Mouse (Mus musculus): ENCODE results near the gene Mef2c. TPM values are rescaled to one million over a fixed set of nuclear protein-coding genes. Genes with fewer than 3 reads are reported as not detected.
A peak's percentile ranks its signal among the peaks of the same experiment; 100 is the strongest.

Mef2c gene
- polyA plus RNA-seq, 1 experiment from 2014 or later: 18.0 TPM

DNA sequence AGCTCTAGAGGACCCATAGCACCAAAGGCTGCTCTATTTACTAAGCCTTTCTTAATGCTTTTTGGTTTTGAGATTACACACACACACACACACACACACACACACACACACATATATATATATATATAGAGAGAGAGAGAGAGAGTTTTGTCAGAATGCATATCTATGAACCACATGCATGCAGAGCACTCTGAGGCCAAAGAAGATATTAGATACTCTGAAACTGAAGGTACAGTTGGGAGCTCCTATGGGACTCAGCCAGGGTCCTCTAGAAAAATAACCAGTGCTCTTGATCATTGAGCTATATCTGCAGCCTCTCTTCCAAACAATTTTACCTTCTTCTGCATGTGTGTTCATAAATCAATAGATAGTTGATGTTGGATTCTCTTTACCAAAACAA lies 47.4 kb downstream of the Mef2c start:
- ATAC-seq (replicated peaks; ENCODE audit: low FRiP score) (no peak), DNase-seq (ENCODE audit: low spot score) (no peak)
- no peaks in the 10 kb centered on the region for H3K27me3 ChIP-seq (ENCODE audit: control insufficient read depth, insufficient read depth, low read length)
- no peak overlapping the region for H3K4me3 ChIP-seq (ENCODE audit: low read depth, low read length)
- no peak overlapping the region for H3K4me2 ChIP-seq (ENCODE audit: low read depth, low read length, severe bottlenecking)
- H3K9ac ChIP-seq (ENCODE audit: low read length): no peak overlapping the region
- H3K4me1 ChIP-seq (replicated peaks; ENCODE audit: control insufficient read depth, insufficient read depth, low read length): no peaks in the 10 kb centered on the region
- H3K27ac ChIP-seq (ENCODE audit: low read depth, low read length): no peak overlapping the region
- H3K36me3 ChIP-seq (ENCODE audit: control insufficient read depth, insufficient read depth, low read length): no peaks in the 10 kb centered on the region
- H3K9me3 ChIP-seq (ENCODE audit: control insufficient read depth, low read length): no peaks in the 10 kb centered on the region

DNA sequence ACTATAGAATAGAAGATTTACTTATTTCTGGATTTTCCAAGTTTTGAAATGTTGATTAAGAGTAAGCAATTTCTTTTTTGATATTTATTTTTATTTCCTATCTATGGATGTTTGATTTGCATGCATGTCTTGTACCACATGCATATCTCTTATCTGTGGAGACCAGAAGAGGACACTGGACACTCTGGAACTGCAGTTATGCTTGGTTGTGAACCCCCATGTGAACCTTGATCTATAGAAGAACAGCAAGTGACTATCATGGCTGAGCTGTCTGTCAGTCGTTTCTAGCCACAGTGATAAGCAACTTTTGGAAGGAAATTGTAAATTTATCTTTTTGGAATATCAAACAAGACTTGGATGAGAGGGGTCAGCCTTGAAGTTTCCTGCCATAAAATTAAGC lies 48.2 kb downstream of the Mef2c start:
- no peaks in the 10 kb centered on the region for H3K36me3 ChIP-seq (ENCODE audit: control insufficient read depth, insufficient read depth, low read length)
- no peaks in the 10 kb centered on the region for H3K9me3 ChIP-seq (ENCODE audit: control insufficient read depth, low read length)
- H3K4me1 ChIP-seq (replicated peaks; ENCODE audit: control insufficient read depth, insufficient read depth, low read length): no peaks in the 10 kb centered on the region
- DNase-seq (ENCODE audit: low spot score) (no peak), ATAC-seq (replicated peaks; ENCODE audit: low FRiP score) (no peak)
- H3K4me2 ChIP-seq (ENCODE audit: low read depth, low read length, severe bottlenecking): no peak overlapping the region
- 72% methylated on average over 1 of the region's 1 CpGs for WGBS
- no peak overlapping the region for H3K27ac ChIP-seq (ENCODE audit: low read depth, low read length)
- H3K4me3 ChIP-seq (ENCODE audit: low read depth, low read length): no peak overlapping the region
- H3K27me3 ChIP-seq (ENCODE audit: control insufficient read depth, insufficient read depth, low read length): no peaks in the 10 kb centered on the region
- H3K9ac ChIP-seq (ENCODE audit: low read length): no peak overlapping the region

DNA sequence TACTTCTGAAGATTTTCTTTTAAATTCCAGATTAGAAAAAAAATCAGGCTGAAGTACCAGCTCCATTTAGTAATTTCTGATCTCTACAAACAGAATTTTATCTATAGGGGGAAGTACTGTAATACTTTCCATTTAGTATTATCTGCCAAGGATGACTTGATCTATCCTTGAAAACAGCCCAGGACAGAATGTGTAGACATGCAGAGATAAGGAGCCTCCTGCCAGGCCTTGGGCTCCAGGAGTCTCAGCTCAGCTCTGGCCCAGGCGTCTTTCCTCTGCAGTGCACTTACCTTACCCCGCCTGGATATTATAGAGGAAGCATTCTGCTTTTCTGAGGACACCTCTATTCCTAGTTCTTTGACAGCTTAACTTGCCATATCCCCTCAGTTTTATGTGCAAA lies 59.4 kb downstream of the Mef2c start:
- WGBS: 82% methylated on average over 2 of the region's 2 CpGs
- Histone ChIP-seq H3K9ac (ENCODE audit: low read length) (no peak overlapping the region), H3K4me2 (ENCODE audit: low read depth, low read length, severe bottlenecking) (no peak overlapping the region), H3K36me3 (ENCODE audit: control insufficient read depth, insufficient read depth, low read length) (no peaks in the 10 kb centered on the region), H3K4me3 (ENCODE audit: low read depth, low read length) (no peak overlapping the region), H3K4me1 (replicated peaks; ENCODE audit: control insufficient read depth, insufficient read depth, low read length) (no peaks in the 10 kb centered on the region), H3K9me3 (ENCODE audit: control insufficient read depth, low read length) (no peaks in the 10 kb centered on the region), H3K27ac (ENCODE audit: low read depth, low read length) (no peak overlapping the region), H3K27me3 (ENCODE audit: control insufficient read depth, insufficient read depth, low read length) (no peaks in the 10 kb centered on the region)
- DNase-seq (ENCODE audit: low spot score): no peak
- ATAC-seq (replicated peaks; ENCODE audit: low FRiP score): no peak

DNA sequence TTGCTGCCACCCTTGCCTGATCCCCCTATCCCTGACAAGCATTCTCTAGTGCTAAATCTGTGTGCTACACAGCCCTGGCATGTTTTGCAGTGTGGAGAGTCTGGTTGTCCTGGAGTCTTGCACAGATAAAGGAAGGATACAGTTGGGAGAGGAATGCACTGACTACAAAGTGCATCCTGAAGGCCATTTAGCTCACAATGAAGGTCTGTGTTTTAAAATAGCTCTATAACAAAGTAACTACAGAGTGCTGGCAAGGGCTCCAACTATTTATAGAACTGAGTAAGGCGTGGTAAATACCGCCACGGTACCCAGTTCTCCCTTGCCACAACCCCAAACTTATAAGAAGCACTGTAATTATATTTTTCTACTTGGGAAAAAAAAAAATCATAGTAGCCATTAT lies 61.9 kb downstream of the Mef2c start:
- H3K9me3 ChIP-seq (ENCODE audit: control insufficient read depth, low read length): no peaks in the 10 kb centered on the region
- no peak overlapping the region for H3K4me2 ChIP-seq (ENCODE audit: low read depth, low read length, severe bottlenecking)
- DNase-seq (ENCODE audit: low spot score): no peak
- WGBS: 79% methylated on average over 3 of the region's 3 CpGs
- H3K36me3 ChIP-seq (ENCODE audit: control insufficient read depth, insufficient read depth, low read length): no peaks in the 10 kb centered on the region
- no peak overlapping the region for H3K4me3 ChIP-seq (ENCODE audit: low read depth, low read length)
- H3K9ac ChIP-seq (ENCODE audit: low read length): no peak overlapping the region
- no peaks in the 10 kb centered on the region for H3K4me1 ChIP-seq (replicated peaks; ENCODE audit: control insufficient read depth, insufficient read depth, low read length)
- no peak overlapping the region for H3K27ac ChIP-seq (ENCODE audit: low read depth, low read length)
- ATAC-seq (replicated peaks; ENCODE audit: low FRiP score): no peak
- H3K27me3 ChIP-seq (ENCODE audit: control insufficient read depth, insufficient read depth, low read length): peaks cover 2% of the 10 kb centered on the region; the same call in 1 of the 2 replicates

DNA sequence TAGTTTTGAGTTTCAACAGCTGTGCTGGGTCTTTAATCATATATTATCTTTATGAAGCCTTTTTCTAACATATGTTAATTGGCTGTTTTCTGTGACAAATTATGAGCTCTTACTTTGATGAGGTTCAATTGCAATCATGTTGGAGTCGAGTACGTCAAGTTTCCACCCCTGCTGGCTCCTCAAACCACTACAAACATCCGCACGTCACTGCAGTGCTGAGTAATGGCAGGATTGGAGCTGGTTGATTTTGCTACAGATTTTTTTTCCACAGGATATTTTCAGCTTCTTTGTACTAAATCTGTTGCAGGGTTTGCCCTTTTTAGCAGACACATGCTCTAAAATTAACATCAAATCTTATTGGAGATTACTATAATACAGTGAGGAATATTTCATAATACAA lies 62.3 kb downstream of the Mef2c start:
- 74% methylated on average over 4 of the region's 4 CpGs for whole genome bisulfite sequencing
- no peak overlapping the region for H3K9ac ChIP-seq (ENCODE audit: low read length)
- H3K9me3 ChIP-seq (ENCODE audit: control insufficient read depth, low read length): no peaks in the 10 kb centered on the region
- H3K4me1 ChIP-seq (replicated peaks; ENCODE audit: control insufficient read depth, insufficient read depth, low read length): no peaks in the 10 kb centered on the region
- H3K27me3 ChIP-seq (ENCODE audit: control insufficient read depth, insufficient read depth, low read length): peaks cover 2% of the 10 kb centered on the region; the same call in 1 of the 2 replicates
- no peak for ATAC-seq (replicated peaks; ENCODE audit: low FRiP score)
- H3K27ac ChIP-seq (ENCODE audit: low read depth, low read length): no peak overlapping the region
- no peak overlapping the region for H3K4me3 ChIP-seq (ENCODE audit: low read depth, low read length)
- no peak overlapping the region for H3K4me2 ChIP-seq (ENCODE audit: low read depth, low read length, severe bottlenecking)
- DNase-seq (ENCODE audit: low spot score): no peak
- H3K36me3 ChIP-seq (ENCODE audit: control insufficient read depth, insufficient read depth, low read length): no peaks in the 10 kb centered on the region

DNA sequence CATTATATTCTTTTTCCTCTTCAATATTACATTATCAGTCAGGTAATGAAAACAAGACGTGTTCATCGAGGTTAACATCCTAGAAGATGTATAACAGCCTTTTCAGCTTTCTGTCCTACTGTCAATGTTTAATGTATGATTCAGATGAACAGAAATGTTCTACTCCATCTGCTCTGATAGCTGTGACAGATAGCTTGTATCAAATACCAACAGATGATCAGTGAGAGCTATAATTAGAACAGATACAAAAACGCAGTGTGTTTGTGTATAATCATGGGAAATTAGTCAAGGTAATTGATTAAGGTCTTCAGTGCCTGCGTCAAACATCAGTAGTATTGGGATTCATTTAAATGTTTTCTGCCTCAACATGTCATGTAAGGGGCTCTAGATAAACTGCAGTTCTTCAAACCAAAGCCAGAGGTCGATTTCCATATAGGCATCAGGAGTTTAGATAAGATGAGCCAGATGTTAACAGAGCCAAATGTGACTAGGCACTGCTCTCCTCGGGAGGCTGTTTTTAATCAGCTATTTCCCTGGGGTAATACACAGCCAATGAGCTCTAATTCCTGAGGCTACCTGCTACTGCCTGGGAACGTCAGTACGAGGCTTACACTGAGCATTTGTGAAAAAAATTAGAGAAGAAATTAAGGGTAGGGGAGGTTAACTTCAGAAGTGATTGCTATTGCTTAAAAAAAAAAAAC lies 63.1 kb downstream of the Mef2c start:
- Histone ChIP-seq H3K27me3 (ENCODE audit: control insufficient read depth, insufficient read depth, low read length) (peaks cover 2% of the 10 kb centered on the region; the same call in 1 of the 2 replicates), H3K36me3 (ENCODE audit: control insufficient read depth, insufficient read depth, low read length) (no peaks in the 10 kb centered on the region), H3K9me3 (ENCODE audit: control insufficient read depth, low read length) (no peaks in the 10 kb centered on the region), H3K9ac (ENCODE audit: low read length) (no peak overlapping the region), H3K27ac (ENCODE audit: low read depth, low read length) (no peak overlapping the region), H3K4me3 (ENCODE audit: low read depth, low read length) (no peak overlapping the region), H3K4me2 (ENCODE audit: low read depth, low read length, severe bottlenecking) (no peak overlapping the region), H3K4me1 (replicated peaks; ENCODE audit: control insufficient read depth, insufficient read depth, low read length) (no peaks in the 10 kb centered on the region)
- 0 out of 2 replicates have a peak, but pooled peaks have one; percentile 55 for ATAC-seq (replicated peaks; ENCODE audit: low FRiP score)
- DNase-seq (ENCODE audit: low spot score): no peak
- 63% methylated on average over 8 of the region's 8 CpGs for WGBS

DNA sequence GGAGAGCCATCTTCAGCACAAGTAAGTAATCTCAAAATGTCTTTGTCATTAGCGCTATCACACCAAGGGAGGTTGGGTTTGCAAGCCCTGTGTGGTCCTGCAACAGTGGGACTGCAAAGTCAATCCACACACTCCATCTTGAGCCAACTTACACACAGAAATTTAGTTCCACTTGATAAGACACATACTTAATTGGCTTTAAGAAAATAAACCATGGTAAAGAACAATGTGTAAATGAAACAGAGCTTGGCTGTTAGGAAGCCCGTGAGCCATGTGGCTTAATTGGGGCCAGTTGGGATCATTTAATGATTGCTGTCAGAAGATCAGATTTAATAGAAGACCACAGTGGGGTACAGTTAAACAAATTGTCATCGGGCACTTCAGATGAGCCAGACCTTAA lies 63.8 kb downstream of the Mef2c start:
- Histone ChIP-seq H3K4me1 (replicated peaks; ENCODE audit: control insufficient read depth, insufficient read depth, low read length) (0 out of 2 replicates have a peak, but pooled peaks cover 1% of the 10 kb centered on the region), H3K27ac (ENCODE audit: low read depth, low read length) (no peak overlapping the region), H3K27me3 (ENCODE audit: control insufficient read depth, insufficient read depth, low read length) (peaks cover 2% of the 10 kb centered on the region; the same call in 1 of the 2 replicates), H3K9ac (ENCODE audit: low read length) (no peak overlapping the region), H3K36me3 (ENCODE audit: control insufficient read depth, insufficient read depth, low read length) (no peaks in the 10 kb centered on the region), H3K9me3 (ENCODE audit: control insufficient read depth, low read length) (no peaks in the 10 kb centered on the region), H3K4me2 (ENCODE audit: low read depth, low read length, severe bottlenecking) (no peak overlapping the region), H3K4me3 (ENCODE audit: low read depth, low read length) (no peak overlapping the region)
- 49% methylated on average over 3 of the region's 3 CpGs for WGBS
- peak; percentile 70 for ATAC-seq (replicated peaks; ENCODE audit: low FRiP score)
- DNase-seq (ENCODE audit: low spot score): no peak

DNA sequence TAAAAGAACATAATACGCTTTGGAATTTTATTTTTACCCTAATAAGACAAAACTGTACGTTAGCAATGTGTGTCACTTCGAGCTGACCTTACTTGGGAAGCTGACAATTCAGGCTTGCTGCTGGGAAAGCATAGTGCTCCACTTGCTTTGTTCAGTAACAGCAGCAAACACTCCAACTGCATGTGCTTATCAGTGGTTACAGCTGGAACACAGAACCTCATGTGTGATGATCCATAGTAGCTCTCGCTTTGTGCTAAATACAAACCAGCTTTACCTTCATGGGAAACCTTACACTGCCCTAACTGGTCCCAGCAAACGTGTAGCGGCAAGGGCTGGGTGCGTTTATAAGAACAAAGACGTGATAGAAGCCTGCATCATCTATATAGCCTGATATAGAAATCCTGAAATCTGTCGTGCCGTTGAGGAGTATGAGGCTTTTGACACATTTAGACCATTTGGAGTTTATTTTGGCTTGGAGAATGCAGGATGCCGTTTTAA lies 65.0 kb downstream of the Mef2c start:
- Histone ChIP-seq H3K27me3 (ENCODE audit: control insufficient read depth, insufficient read depth, low read length) (peaks cover 2% of the 10 kb centered on the region; the same call in 1 of the 2 replicates), H3K9ac (ENCODE audit: low read length) (no peak overlapping the region), H3K4me2 (ENCODE audit: low read depth, low read length, severe bottlenecking) (no peak overlapping the region), H3K36me3 (ENCODE audit: control insufficient read depth, insufficient read depth, low read length) (no peaks in the 10 kb centered on the region), H3K27ac (ENCODE audit: low read depth, low read length) (no peak overlapping the region), H3K4me1 (replicated peaks; ENCODE audit: control insufficient read depth, insufficient read depth, low read length) (0 out of 2 replicates have a peak, but pooled peaks cover 1% of the 10 kb centered on the region), H3K9me3 (ENCODE audit: control insufficient read depth, low read length) (no peaks in the 10 kb centered on the region), H3K4me3 (ENCODE audit: low read depth, low read length) (no peak overlapping the region)
- ATAC-seq (replicated peaks; ENCODE audit: low FRiP score) (no peak), DNase-seq (ENCODE audit: low spot score) (no peak)
- WGBS: 78% methylated on average over 11 of the region's 11 CpGs

DNA sequence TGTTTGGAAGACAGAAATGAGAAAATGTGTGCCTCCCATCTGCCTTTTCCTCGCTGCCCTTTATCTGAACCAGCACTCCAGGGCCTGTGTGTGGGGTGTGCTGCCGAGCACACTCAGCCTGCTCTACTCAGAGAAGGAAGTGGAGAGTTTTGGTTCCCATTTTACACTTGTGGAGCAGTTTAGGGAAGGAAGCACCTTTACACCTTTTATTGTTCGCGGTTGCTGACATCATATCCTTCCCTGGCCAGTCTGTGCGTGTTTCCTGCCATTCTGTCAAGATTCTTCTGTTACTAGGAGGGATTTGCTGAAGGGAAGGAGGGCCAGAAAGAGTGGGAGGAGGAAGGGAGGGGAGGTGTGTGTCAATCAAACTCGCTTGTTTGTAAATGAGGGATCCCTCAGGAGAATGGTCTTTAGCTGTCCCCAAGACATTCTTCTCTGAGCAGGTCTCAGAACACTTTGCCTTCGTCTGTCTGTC lies 68.2 kb downstream of the Mef2c start:
- no peaks in the 10 kb centered on the region for H3K36me3 ChIP-seq (ENCODE audit: control insufficient read depth, insufficient read depth, low read length)
- ATAC-seq (replicated peaks; ENCODE audit: low FRiP score) (peak; percentile 31; the same call in 1 of the 2 replicates), DNase-seq (ENCODE audit: low spot score) (no peak)
- WGBS: 42% methylated on average over 7 of the region's 7 CpGs
- 0 out of 2 replicates have a peak, but pooled peaks cover 1% of the 10 kb centered on the region for H3K4me1 ChIP-seq (replicated peaks; ENCODE audit: control insufficient read depth, insufficient read depth, low read length)
- no peak overlapping the region for H3K27ac ChIP-seq (ENCODE audit: low read depth, low read length)
- no peaks in the 10 kb centered on the region for H3K9me3 ChIP-seq (ENCODE audit: control insufficient read depth, low read length)
- H3K9ac ChIP-seq (ENCODE audit: low read length): 0 out of 2 replicates have a peak overlapping the region, but pooled peaks have one; percentile 8
- H3K27me3 ChIP-seq (ENCODE audit: control insufficient read depth, insufficient read depth, low read length): peaks cover 2% of the 10 kb centered on the region; the same call in 1 of the 2 replicates
- no peak overlapping the region for H3K4me3 ChIP-seq (ENCODE audit: low read depth, low read length)
- no peak overlapping the region for H3K4me2 ChIP-seq (ENCODE audit: low read depth, low read length, severe bottlenecking)

All from forebrain, embryonic 11.5 days (tissue).